Mouse (Mus musculus) MEL (cell line): ENCODE measurements at regions not wholly inside any gene's neighbourhood (a gene's known extent, or its start where the extent isn't known, plus 50 kb on each side); places are given as distances from the start of the nearest gene placed in this dataset.

Experiments used
- DNase-seq: peaks from one replicate; pipeline ENCODE4 v3.0.0; 2011; ENCODE audit warnings: low read depth, low spot score
- H3K27ac ChIP-seq: 2 replicates; pipeline ENCODE4 v1.5.1; 2012; ENCODE audit warnings: low read depth, mild to moderate bottlenecking, control low read depth, low read length, moderate library complexity; ENCODE audit not compliant: control insufficient read depth
- H3K27me3 ChIP-seq, 2 experiments: fragments of 150-350 bp in 1 of 2; sonication (generic) in 1 of 2; 2 replicates each; pipeline ENCODE4 v1.6.1; 2012; ENCODE audit warnings: low read length in 2 of 2, mild to moderate bottlenecking in 2 of 2, improper control_type of control experiment in 1 of 2, moderate library complexity in 1 of 2; ENCODE audit not compliant: insufficient read depth in 2 of 2, control insufficient read depth in 1 of 2
- H3K36me3 ChIP-seq, 2 experiments: 2 replicates each; pipeline ENCODE4 v1.6.1; 2012 to 2014; ENCODE audit warnings: low read length in 2 of 2, improper control_type of control experiment in 1 of 2, inconsistent platforms in 1 of 2, mild to moderate bottlenecking in 1 of 2; ENCODE audit not compliant: insufficient read depth in 2 of 2, control insufficient read depth in 1 of 2
- H3K4me1 ChIP-seq, 2 experiments: fragments of 150-350 bp in 1 of 2; sonication (generic) in 1 of 2; 2 replicates each; pipeline ENCODE4 v1.6.1; 2012; ENCODE audit warnings: low read length in 2 of 2, improper control_type of control experiment in 1 of 2, mild to moderate bottlenecking in 1 of 2; ENCODE audit not compliant: insufficient read depth in 2 of 2, control insufficient read depth in 1 of 2
- H3K4me3 ChIP-seq, 2 experiments: fragments of 150-350 bp in 1 of 2; sonication (generic) in 1 of 2; 2 replicates each; pipeline ENCODE4 v1.5.1; 2012; ENCODE audit warnings: low read depth in 2 of 2, low read length in 2 of 2, mild to moderate bottlenecking in 2 of 2, moderate library complexity in 2 of 2, control low read depth in 1 of 2, improper control_type of control experiment in 1 of 2; ENCODE audit not compliant: control insufficient read depth in 1 of 2, insufficient read depth in 1 of 2
- H3K79me2 ChIP-seq: 2 replicates; pipeline ENCODE4 v1.6.1; 2012; ENCODE audit warnings: mild to moderate bottlenecking, low read length, moderate library complexity; ENCODE audit not compliant: control insufficient read depth, poor library complexity, insufficient read depth
- H3K9ac ChIP-seq: 2 replicates; pipeline ENCODE4 v1.6.1; 2012; ENCODE audit warnings: low read depth, mild to moderate bottlenecking, control low read depth, low read length, moderate library complexity; ENCODE audit not compliant: control insufficient read depth, poor library complexity, severe bottlenecking
- H3K9me3 ChIP-seq: fragments of 150-350 bp; sonication (generic); replicated peaks from 2 replicates; pipeline ENCODE4 v1.6.1; 2012; ENCODE audit warnings: mild to moderate bottlenecking, low read length, improper control_type of control experiment, moderate library complexity; ENCODE audit not compliant: insufficient read depth
- BHLHE40 ChIP-seq: IDR thresholded peaks from 2 replicates; pipeline ENCODE4 v1.6.1; 2012; ENCODE audit warnings: low read depth, mild to moderate bottlenecking, inconsistent platforms, low read length, improper control_type of control experiment, borderline replicate concordance
- CHD1 ChIP-seq: IDR thresholded peaks from 2 replicates; pipeline ENCODE4 v1.6.1; 2012; ENCODE audit warnings: low read depth, mild to moderate bottlenecking, inconsistent platforms, low read length, improper control_type of control experiment
- CHD2 ChIP-seq: IDR thresholded peaks from 2 replicates; pipeline ENCODE4 v1.6.1; 2011; ENCODE audit warnings: low read length, improper control_type of control experiment
- E2F4 ChIP-seq: IDR thresholded peaks from 2 replicates; pipeline ENCODE4 v1.6.1; 2011; ENCODE audit warnings: low read depth, low read length, improper control_type of control experiment, borderline replicate concordance
- EP300 ChIP-seq, 2 experiments: IDR thresholded peaks; 2 replicates each; pipeline ENCODE4 v1.6.1; 2011; ENCODE audit warnings: improper control_type of control experiment in 2 of 2, low read length in 2 of 2, low read depth in 1 of 2, mild to moderate bottlenecking in 1 of 2
- ETS1 ChIP-seq: IDR thresholded peaks from 2 replicates; pipeline ENCODE4 v1.6.1; 2012; ENCODE audit warnings: low read depth, mild to moderate bottlenecking, inconsistent platforms, low read length, improper control_type of control experiment, moderate library complexity
- GABPA ChIP-seq: IDR thresholded peaks from 2 replicates; pipeline ENCODE4 v1.6.1; 2012; ENCODE audit warnings: low read depth, mild to moderate bottlenecking, inconsistent platforms, low read length, improper control_type of control experiment, moderate library complexity
- GATA1 ChIP-seq: IDR thresholded peaks from 2 replicates; pipeline ENCODE4 v1.6.1; 2011; ENCODE audit warnings: low read depth, low read length, improper control_type of control experiment
- HCFC1 ChIP-seq: IDR thresholded peaks from 2 replicates; pipeline ENCODE4 v1.6.1; 2012; ENCODE audit warnings: low read depth, mild to moderate bottlenecking, inconsistent platforms, low read length, improper control_type of control experiment, moderate library complexity
- JUND ChIP-seq: IDR thresholded peaks from 2 replicates; pipeline ENCODE4 v1.6.1; 2011; ENCODE audit warnings: low read depth, mild to moderate bottlenecking, improper control_type of control experiment, low read length
- MAX ChIP-seq: IDR thresholded peaks from 2 replicates; pipeline ENCODE4 v1.6.1; 2011; ENCODE audit warnings: low read length, improper control_type of control experiment
- MAZ ChIP-seq: IDR thresholded peaks from 2 replicates; pipeline ENCODE4 v1.6.1; 2012; ENCODE audit warnings: low read depth, mild to moderate bottlenecking, inconsistent platforms, low read length, improper control_type of control experiment
- MEF2A ChIP-seq: IDR thresholded peaks from 2 replicates; pipeline ENCODE4 v1.6.1; 2014; ENCODE audit warnings: low read depth, mild to moderate bottlenecking, inconsistent platforms, low read length, improper control_type of control experiment; ENCODE audit not compliant: poor library complexity, insufficient replicate concordance, severe bottlenecking; ENCODE audit errors: extremely low read depth
- MXI1 ChIP-seq: IDR thresholded peaks from 2 replicates; pipeline ENCODE4 v1.6.1; 2011; ENCODE audit warnings: mild to moderate bottlenecking, low read depth, low read length, improper control_type of control experiment
- MYB ChIP-seq: IDR thresholded peaks from 2 replicates; pipeline ENCODE4 v1.6.1; 2011; ENCODE audit warnings: mild to moderate bottlenecking, low read depth, low read length, improper control_type of control experiment
- MYC ChIP-seq: IDR thresholded peaks from 2 replicates; pipeline ENCODE4 v1.6.1; 2011; ENCODE audit warnings: low read depth, mild to moderate bottlenecking, low read length, improper control_type of control experiment, moderate library complexity
- NELFE ChIP-seq: IDR thresholded peaks from 2 replicates; pipeline ENCODE4 v1.6.1; 2011; ENCODE audit warnings: low read depth, low read length, improper control_type of control experiment
- POLR2A ChIP-seq, 2 experiments: IDR thresholded peaks; 2 replicates each; pipeline ENCODE4 v1.6.1; 2011 to 2012; ENCODE audit warnings: low read length in 2 of 2, mild to moderate bottlenecking in 2 of 2, control low read depth in 1 of 2, improper control_type of control experiment in 1 of 2, low read depth in 1 of 2, moderate library complexity in 1 of 2; ENCODE audit not compliant: control insufficient read depth in 1 of 2, insufficient read depth in 1 of 2, poor library complexity in 1 of 2
- POLR2AphosphoS2 ChIP-seq: IDR thresholded peaks from 2 replicates; pipeline ENCODE4 v1.6.1; 2011; ENCODE audit warnings: low read length, improper control_type of control experiment
- RCOR1 ChIP-seq: IDR thresholded peaks from 2 replicates; pipeline ENCODE4 v1.6.1; 2012; ENCODE audit warnings: low read depth, mild to moderate bottlenecking, inconsistent platforms, low read length, improper control_type of control experiment
- SMC3 ChIP-seq: IDR thresholded peaks from 2 replicates; pipeline ENCODE4 v1.6.1; 2011; ENCODE audit warnings: low read depth, low read length, improper control_type of control experiment
- TAL1 ChIP-seq: IDR thresholded peaks from 2 replicates; pipeline ENCODE4 v1.6.1; 2012; ENCODE audit warnings: mild to moderate bottlenecking, inconsistent platforms, low read length, moderate library complexity, mixed read lengths
- TBP ChIP-seq: IDR thresholded peaks from 2 replicates; pipeline ENCODE4 v1.8.0; 2011; ENCODE audit warnings: low read depth, low read length, improper control_type of control experiment
- TCF12 ChIP-seq: IDR thresholded peaks from 2 replicates; pipeline ENCODE4 v1.6.1; 2014; ENCODE audit warnings: low read depth, mild to moderate bottlenecking, inconsistent platforms, low read length, improper control_type of control experiment, moderate library complexity
- UBTF ChIP-seq: IDR thresholded peaks from 2 replicates; pipeline ENCODE4 v1.6.1; 2012; ENCODE audit warnings: low read depth, mild to moderate bottlenecking, inconsistent platforms, low read length, improper control_type of control experiment, moderate library complexity, borderline replicate concordance; ENCODE audit not compliant: insufficient read depth
- USF2 ChIP-seq, 2 experiments: IDR thresholded peaks; 2 replicates each; pipeline ENCODE4 v1.6.1; 2011 to 2012; ENCODE audit warnings: improper control_type of control experiment in 2 of 2, low read length in 2 of 2, borderline replicate concordance in 1 of 2, inconsistent platforms in 1 of 2, low read depth in 1 of 2, mild to moderate bottlenecking in 1 of 2; ENCODE audit not compliant: insufficient read depth in 1 of 2
- ZMIZ1 ChIP-seq: IDR thresholded peaks from 2 replicates; pipeline ENCODE4 v1.6.1; 2012; ENCODE audit warnings: low read depth, mild to moderate bottlenecking, inconsistent platforms, low read length, improper control_type of control experiment, moderate library complexity

- no peak for DNase-seq
- H3K27ac ChIP-seq, result no peak overlapping the region
- H3K27me3 ChIP-seq, result peaks cover 0 to 7% of the 10 kb centered on the region in 2 experiments; a peak in 3 of 4 replicates
- H3K9me3 ChIP-seq, result no peaks in the 10 kb centered on the region
- TF ChIP-seq POLR2A (IDR thresholded peaks at IDR 0.05; ENCODE audit: control insufficient read depth in 1 of 2, insufficient read depth in 1 of 2, low read depth in 1 of 2, low read length in 2 of 2, poor library complexity in 1 of 2), result no peak
- TF ChIP-seq E2F4, result no peak
- TF ChIP-seq MXI1, result no peak
- TF ChIP-seq GATA1, result no peak
- no peak for TF ChIP-seq CHD2
- no peak for TF ChIP-seq POLR2AphosphoS2
- no peak for TF ChIP-seq MYB
- TF ChIP-seq NELFE, result no peak
- TF ChIP-seq GABPA, result no peak
- TF ChIP-seq UBTF, result no peak
- no peak for TF ChIP-seq CHD1
- no peak for TF ChIP-seq MAX
- no peak for TF ChIP-seq JUND
- no peak for TF ChIP-seq EP300 (IDR thresholded peaks at IDR 0.05; ENCODE audit: low read depth in 1 of 2, low read length in 2 of 2)
- TF ChIP-seq ZMIZ1, result no peak
- no peak for TF ChIP-seq MEF2A
- TF ChIP-seq USF2 (IDR thresholded peaks at IDR 0.05; ENCODE audit: borderline replicate concordance in 1 of 2, insufficient read depth in 1 of 2, low read depth in 1 of 2, low read length in 2 of 2), result no peak
- TF ChIP-seq RCOR1, result no peak
- TF ChIP-seq TCF12, result no peak
- no peak for TF ChIP-seq BHLHE40
- H3K4me1 ChIP-seq, result no peaks in the 10 kb centered on the region
- H3K9ac ChIP-seq, result no peak overlapping the region
- no peaks in the 10 kb centered on the region for H3K36me3 ChIP-seq
- H3K4me3 ChIP-seq, result no peak overlapping the region
- no peaks in the 10 kb centered on the region for H3K79me2 ChIP-seq
These were observed 71.1 kb upstream of the Hif1a start for GRCm38 (mm10) chr12:73830122-73830521.

- H3K27me3 ChIP-seq, result peaks cover 0 to 7% of the 10 kb centered on the region in 2 experiments; a peak in 3 of 4 replicates
- TF ChIP-seq POLR2AphosphoS2, result no peak
- no peak for TF ChIP-seq MXI1
- no peak for TF ChIP-seq POLR2A (IDR thresholded peaks at IDR 0.05; ENCODE audit: control insufficient read depth in 1 of 2, insufficient read depth in 1 of 2, low read depth in 1 of 2, low read length in 2 of 2, poor library complexity in 1 of 2)
- no peak for TF ChIP-seq GATA1
- no peak for TF ChIP-seq JUND
- TF ChIP-seq E2F4, result no peak
- no peak for TF ChIP-seq MAZ
- TF ChIP-seq TBP, result no peak
- no peak for TF ChIP-seq NELFE
- no peak for TF ChIP-seq SMC3
- no peak for TF ChIP-seq USF2 (IDR thresholded peaks at IDR 0.05; ENCODE audit: borderline replicate concordance in 1 of 2, insufficient read depth in 1 of 2, low read depth in 1 of 2, low read length in 2 of 2)
- no peak for TF ChIP-seq MYC
- TF ChIP-seq ETS1, result no peak
- TF ChIP-seq HCFC1, result no peak
- TF ChIP-seq TAL1, result no peak
- no peak for TF ChIP-seq MAX
- TF ChIP-seq, all 39 proteins: peak for 0
- H3K4me3 ChIP-seq, result no peak overlapping the region
- H3K79me2 ChIP-seq, result no peaks in the 10 kb centered on the region
- no peaks in the 10 kb centered on the region for H3K9me3 ChIP-seq
- no peak overlapping the region for H3K27ac ChIP-seq
- H3K4me1 ChIP-seq, result no peaks in the 10 kb centered on the region
- no peak overlapping the region for H3K9ac ChIP-seq
- H3K36me3 ChIP-seq, result no peaks in the 10 kb centered on the region
- DNase-seq, result no peak
These were observed 70.5 kb upstream of the Hif1a start for GRCm38 (mm10) chr12:73830551-73831203.
